Mouse (Mus musculus): Measurements from ENCODE around the gene Eng. TPM values are rescaled to one million over a fixed set of nuclear protein-coding genes. Genes with fewer than 3 reads are reported as not detected.

Eng gene
- polyA plus RNA-seq, 1 experiment from 2014 or later, result 32.8 TPM

DNA sequence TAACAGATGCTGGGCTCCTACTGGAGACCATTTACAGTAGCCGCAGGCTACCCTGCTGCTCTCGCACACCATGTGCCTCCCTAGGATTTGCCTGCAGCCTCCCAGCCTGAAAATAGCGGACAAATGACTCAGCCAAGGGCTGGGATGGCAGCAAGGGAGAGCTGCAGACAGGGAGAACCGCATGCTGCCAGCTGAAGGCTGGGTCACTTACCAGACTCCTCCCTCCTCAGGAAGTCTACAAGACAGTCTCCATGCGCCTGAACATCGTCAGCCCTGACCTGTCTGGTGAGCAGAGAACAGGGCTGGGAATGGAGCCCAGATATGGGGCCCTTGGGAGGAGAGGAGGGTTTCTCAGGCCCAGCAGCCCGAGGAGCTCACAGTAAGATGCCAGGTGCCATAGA, 33.7 kb downstream of the Eng start:
- Histone ChIP-seq H3K27me3 (replicated peaks) (no peaks in the 10 kb centered on the region), H3K4me1 (no peaks in the 10 kb centered on the region), H3K4me2 (no peak overlapping the region), H3K27ac (no peak overlapping the region), H3K9ac (no peak overlapping the region), H3K4me3 (no peak overlapping the region), H3K36me3 (replicated peaks) (peaks cover 9% of the 10 kb centered on the region; the same call in 1 of the 2 replicates), H3K9me3 (no peaks in the 10 kb centered on the region)
- WGBS, result 59% methylated on average over 7 of the region's 7 CpGs
- no peak for ATAC-seq (replicated peaks)

DNA sequence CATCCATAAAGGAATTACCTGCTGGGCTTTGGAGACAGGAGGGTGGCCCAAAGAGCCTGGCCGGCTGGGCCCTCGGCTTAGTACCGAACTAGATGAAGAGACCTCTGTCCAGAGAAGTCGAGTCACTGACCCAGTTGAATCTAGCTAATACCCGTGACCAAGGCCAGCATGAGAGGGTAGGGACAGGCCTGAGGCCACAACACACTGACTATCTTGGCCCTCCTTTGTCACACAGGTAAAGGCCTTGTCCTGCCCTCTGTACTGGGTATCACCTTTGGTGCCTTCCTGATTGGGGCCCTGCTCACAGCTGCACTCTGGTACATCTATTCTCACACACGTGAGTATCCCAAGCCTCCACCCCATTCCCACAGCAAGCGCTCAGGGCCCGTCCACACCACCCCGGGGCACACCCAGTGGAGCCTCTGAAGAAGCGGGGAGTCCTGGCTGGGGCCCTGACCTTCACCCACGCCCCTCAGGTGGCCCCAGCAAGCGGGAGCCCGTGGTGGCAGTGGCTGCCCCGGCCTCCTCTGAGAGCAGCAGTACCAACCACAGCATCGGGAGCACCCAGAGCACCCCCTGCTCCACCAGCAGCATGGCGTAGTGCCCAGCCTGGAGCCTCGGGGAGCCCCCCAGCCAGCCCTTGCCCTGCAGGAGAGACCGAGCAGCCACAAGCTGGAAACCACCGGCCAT, 34.7 kb downstream of the Eng start:
- Histone ChIP-seq H3K27me3 (replicated peaks) (no peaks in the 10 kb centered on the region), H3K36me3 (replicated peaks) (peaks cover 16% of the 10 kb centered on the region; the same call in 1 of the 2 replicates), H3K9me3 (no peaks in the 10 kb centered on the region), H3K4me1 (no peaks in the 10 kb centered on the region), H3K4me3 (no peak overlapping the region), H3K4me2 (no peak overlapping the region), H3K9ac (no peak overlapping the region), H3K27ac (no peak overlapping the region)
- no peak for ATAC-seq (replicated peaks)
- WGBS, result 83% methylated on average over 19 of the region's 19 CpGs

DNA sequence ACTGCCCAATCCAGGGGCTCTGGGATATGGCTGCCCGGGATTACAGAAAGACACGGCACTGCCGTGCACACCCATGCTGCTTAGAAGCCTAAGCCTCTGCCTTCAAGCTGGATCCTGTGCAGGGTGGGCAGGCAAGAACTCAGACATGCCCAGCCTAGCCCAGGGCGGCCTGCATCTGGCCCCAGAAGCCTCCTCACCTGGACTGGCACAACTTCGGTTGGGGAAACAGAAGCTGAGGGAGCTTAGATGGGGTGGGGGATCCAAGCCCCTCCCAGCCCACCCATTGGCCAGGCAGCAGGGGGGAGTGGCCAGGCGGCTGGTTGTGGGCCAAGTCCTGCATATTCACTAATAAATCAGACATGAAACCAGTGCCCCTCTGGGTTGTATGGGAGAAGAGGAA, 35.4 kb downstream of the Eng start:
- Histone ChIP-seq H3K27me3 (replicated peaks) (no peaks in the 10 kb centered on the region), H3K9me3 (no peaks in the 10 kb centered on the region), H3K27ac (no peak overlapping the region), H3K4me2 (no peak overlapping the region), H3K36me3 (replicated peaks) (peaks cover 22% of the 10 kb centered on the region; the same call in 1 of the 2 replicates), H3K4me3 (no peak overlapping the region), H3K4me1 (no peaks in the 10 kb centered on the region), H3K9ac (no peak overlapping the region)
- 63% methylated on average over 6 of the region's 6 CpGs for WGBS
- no peak for ATAC-seq (replicated peaks)

DNA sequence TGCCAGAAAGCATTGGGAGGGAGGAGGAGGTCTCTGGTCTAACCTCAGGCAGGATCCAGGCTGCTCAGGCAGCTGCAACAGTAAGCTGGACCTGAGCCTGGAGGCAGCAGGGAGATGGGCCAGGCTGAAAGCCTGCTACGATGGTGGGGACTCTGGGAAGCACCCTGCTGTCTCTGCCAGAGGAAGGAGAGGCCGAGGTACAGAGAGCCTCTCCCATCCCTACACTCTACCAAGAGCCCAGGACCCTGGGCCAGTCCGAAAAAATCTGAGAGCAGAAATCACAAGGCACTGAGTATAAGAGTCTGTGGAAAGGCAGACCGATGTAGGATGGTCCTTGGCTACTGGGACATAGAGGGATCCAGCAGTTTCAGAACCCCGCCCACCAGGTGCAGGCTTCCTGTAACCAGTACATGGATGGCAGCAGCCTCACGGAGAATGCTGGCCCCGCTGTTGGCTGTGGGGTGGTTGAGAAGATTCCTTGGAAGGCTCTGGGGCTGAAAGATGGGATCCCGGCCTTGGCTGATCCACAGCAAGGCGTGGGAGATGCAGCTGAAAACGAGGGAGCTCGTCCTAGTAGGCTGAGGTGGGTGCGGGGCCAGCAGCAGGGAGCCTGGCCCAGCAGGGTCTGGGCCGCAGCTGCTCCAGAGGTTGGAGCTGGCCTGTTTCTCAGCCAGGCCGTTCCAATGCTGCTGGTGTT, 36.5 kb downstream of the Eng start:
- H3K4me1 ChIP-seq, result no peaks in the 10 kb centered on the region
- no peak overlapping the region for H3K4me3 ChIP-seq
- 79% methylated on average over 14 of the region's 14 CpGs for WGBS
- no peak overlapping the region for H3K27ac ChIP-seq
- no peaks in the 10 kb centered on the region for H3K9me3 ChIP-seq
- ATAC-seq (replicated peaks), result no peak
- no peaks in the 10 kb centered on the region for H3K27me3 ChIP-seq (replicated peaks)
- H3K4me2 ChIP-seq, result no peak overlapping the region
- H3K36me3 ChIP-seq (replicated peaks), result peaks cover 29% of the 10 kb centered on the region; the same call in 1 of the 2 replicates
- H3K9ac ChIP-seq, result no peak overlapping the region

DNA sequence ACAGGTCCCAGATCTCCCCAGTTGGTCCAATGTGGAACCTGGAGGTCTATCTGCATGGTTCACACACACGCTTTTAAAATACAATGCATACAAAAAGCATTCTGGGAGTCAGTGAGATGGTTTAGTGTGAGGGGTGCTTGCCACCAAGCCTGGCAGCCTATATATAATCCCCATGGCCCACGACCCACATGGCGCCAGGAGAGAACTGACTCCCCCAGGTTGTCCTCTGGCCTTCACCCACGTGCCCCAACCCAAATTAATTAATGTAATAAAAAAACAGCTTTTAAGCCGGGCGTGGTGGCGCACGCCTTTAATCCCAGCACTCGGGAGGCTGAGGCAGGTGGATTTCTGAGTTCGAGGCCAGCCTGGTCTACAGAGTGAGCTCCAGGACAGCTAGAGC, 37.3 kb downstream of the Eng start:
- ATAC-seq (replicated peaks), result no peak
- WGBS, result 90% methylated on average over 10 of the region's 10 CpGs

DNA sequence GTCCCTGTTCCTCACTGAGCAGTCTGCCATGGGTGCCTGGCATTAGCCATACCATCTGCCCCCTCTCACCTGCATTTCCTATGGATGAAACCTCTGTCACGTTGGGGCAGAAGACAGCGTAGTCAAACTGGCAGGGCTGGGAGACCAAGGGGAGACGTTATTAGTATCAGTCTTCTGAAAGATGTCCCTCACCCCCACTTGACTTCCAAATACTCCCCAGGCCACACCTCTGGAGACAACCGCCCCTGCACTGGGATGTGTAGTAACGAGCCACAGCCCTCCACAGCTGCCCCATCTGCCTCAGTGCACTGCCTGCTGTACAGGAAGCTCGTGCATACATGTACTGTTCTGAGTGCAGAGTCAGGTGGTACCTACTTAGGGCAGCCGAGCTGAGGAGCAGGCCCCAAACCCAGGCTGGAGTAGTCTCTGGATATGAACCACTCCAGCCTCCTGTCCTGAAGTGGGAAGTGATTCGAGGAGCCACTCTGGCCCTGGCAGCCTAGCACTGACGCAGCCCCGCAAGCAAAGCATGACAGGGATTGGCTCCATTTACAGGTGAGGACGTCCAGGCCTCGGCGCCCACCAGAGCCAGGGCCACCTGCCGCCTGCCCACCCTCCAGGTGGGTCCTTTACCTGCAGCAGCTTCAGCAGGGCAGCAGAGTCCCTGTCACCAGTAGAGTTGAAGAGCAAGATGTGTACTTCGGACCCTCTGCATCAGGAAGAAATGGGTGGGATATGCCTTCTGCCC, 38.5 kb downstream of the Eng start:
- no peak for ATAC-seq (replicated peaks)
- Histone ChIP-seq H3K4me1 (no peaks in the 10 kb centered on the region), H3K4me2 (no peak overlapping the region), H3K4me3 (no peak overlapping the region), H3K27me3 (replicated peaks) (no peaks in the 10 kb centered on the region), H3K36me3 (replicated peaks) (peaks cover 29% of the 10 kb centered on the region; the same call in 1 of the 2 replicates), H3K9me3 (no peaks in the 10 kb centered on the region), H3K27ac (no peak overlapping the region), H3K9ac (no peak overlapping the region)
- WGBS, result 93% methylated on average over 15 of the region's 15 CpGs

More for the DNA sequence above, 37.3 kb downstream of the Eng start:
- H3K4me1 ChIP-seq, result no peaks in the 10 kb centered on the region
- H3K4me3 ChIP-seq, result no peak overlapping the region
- H3K9ac ChIP-seq, result no peak overlapping the region
- no peak overlapping the region for H3K4me2 ChIP-seq
- no peaks in the 10 kb centered on the region for H3K9me3 ChIP-seq
- no peak overlapping the region for H3K27ac ChIP-seq
- H3K27me3 ChIP-seq (replicated peaks), result no peaks in the 10 kb centered on the region
- peaks cover 29% of the 10 kb centered on the region; the same call in 1 of the 2 replicates for H3K36me3 ChIP-seq (replicated peaks)

DNA sequence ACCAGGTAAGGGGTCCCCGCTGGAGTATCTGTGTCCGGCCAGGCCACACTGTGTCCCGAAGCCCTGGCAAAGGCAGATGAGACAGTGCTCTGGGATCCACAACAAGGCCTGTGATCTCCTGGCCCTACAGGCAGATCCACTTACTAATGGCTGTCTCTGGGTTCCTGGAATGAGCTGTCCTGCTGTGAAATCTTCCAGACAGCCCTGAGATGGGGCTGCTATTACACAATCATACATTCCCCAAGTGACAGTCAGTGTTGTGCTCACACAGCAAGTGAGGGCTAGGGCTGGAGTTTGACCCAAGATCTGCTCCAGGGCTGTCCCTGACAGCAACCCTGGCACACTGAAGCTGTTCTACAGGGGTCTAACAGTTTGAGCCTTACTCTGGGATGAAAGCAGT, 39.4 kb downstream of the Eng start:
- WGBS, result 100% methylated on average over 3 of the region's 3 CpGs
- Histone ChIP-seq H3K9me3 (no peaks in the 10 kb centered on the region), H3K9ac (no peak overlapping the region), H3K4me3 (no peak overlapping the region), H3K4me2 (no peak overlapping the region), H3K36me3 (replicated peaks) (peaks cover 29% of the 10 kb centered on the region; the same call in 1 of the 2 replicates), H3K27me3 (replicated peaks) (no peaks in the 10 kb centered on the region), H3K4me1 (no peaks in the 10 kb centered on the region), H3K27ac (no peak overlapping the region)
- ATAC-seq (replicated peaks), result no peak

DNA sequence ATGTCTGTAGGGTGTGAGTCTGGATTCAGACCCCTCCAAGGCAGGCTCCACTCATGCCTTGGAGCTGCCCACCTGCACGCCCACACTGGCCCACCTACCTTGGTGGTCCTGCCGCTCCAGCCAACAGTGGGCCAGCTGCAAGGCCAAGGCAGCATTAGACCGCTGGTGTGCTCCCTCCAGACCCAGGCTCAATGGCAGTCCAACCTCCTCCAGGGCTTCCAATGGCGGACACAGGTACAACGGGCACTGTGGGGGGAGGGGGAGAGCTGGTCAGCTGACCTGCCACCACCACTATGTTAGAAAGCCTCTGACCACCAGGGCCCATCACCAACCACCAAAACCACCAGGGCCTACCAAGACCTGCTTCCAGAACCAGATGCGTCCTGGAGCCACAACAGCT, 40.2 kb downstream of the Eng start:
- Histone ChIP-seq H3K4me1 (no peaks in the 10 kb centered on the region), H3K9ac (no peak overlapping the region), H3K9me3 (no peaks in the 10 kb centered on the region), H3K36me3 (replicated peaks) (peaks cover 29% of the 10 kb centered on the region; the same call in 1 of the 2 replicates), H3K27me3 (replicated peaks) (no peaks in the 10 kb centered on the region), H3K4me2 (no peak overlapping the region), H3K27ac (no peak overlapping the region), H3K4me3 (no peak overlapping the region)
- 95% methylated on average over 6 of the region's 6 CpGs for WGBS
- no peak for ATAC-seq (replicated peaks)

DNA sequence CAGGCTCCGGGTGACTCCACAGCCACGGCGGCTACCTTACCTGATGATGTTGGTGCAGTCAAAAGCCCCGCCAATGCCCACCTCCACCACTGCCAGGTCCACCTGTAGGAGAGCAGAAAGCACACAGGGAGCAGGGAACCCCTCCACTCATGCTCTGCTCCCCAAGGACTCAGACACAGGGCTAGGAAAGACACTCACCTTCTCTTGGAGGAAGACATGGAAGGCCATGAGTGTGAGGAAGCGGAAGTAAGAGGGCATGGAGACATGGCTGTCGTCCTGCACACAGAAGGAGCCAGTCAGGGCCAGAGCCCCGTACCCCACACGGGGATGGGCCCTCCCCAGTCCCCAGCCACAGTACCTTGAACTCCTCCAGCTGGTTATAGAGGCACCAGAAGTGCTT, 41.2 kb downstream of the Eng start:
- H3K27me3 ChIP-seq (replicated peaks), result no peaks in the 10 kb centered on the region
- no peak overlapping the region for H3K4me3 ChIP-seq
- 89% methylated on average over 8 of the region's 8 CpGs for WGBS
- no peak overlapping the region for H3K4me2 ChIP-seq
- no peak overlapping the region for H3K27ac ChIP-seq
- peaks cover 29% of the 10 kb centered on the region; the same call in 1 of the 2 replicates for H3K36me3 ChIP-seq (replicated peaks)
- ATAC-seq (replicated peaks), result no peak
- H3K4me1 ChIP-seq, result peaks cover 1% of the 10 kb centered on the region
- no peaks in the 10 kb centered on the region for H3K9me3 ChIP-seq
- no peak overlapping the region for H3K9ac ChIP-seq

DNA sequence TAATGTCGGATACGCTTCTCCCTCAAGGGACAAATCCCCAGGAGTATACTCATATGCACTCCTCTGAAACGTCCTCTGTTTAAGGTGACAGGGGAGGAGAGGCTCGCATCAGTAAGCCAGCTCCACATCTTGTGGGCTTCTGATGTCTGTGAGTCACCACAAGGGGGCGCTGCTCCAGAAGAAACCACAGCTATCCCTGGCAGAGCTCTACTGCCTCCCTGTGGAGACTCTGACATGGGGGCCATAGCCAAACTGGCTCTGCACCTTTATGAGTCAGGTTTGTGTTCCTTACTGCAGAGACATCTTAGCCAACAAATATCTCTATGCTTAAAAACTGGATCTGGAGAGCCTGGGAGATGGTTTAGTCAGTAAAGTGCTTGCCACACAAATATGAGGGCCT, 43.0 kb downstream of the Eng start:
- WGBS, result 15% methylated on average over 5 of the region's 5 CpGs

DNA sequence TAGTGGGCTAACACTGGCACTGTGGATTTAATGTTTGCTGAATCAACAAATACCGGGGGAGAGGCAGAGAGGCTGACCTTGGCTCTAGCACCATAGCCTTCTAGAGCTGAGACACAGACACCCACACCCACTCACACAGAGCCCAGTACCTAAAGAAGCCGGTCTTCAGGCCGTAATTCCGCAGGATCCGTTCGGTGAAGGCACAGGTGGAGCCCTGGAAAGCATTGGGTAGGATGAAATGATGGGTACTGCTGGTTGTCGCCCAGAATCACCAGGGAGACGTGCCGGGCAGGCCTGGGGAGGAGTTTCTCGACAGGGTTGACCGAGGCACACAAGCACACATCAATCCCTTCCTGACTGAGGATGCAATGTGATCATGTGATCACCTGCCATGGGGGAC, 44.6 kb downstream of the Eng start:
- no peak overlapping the region for H3K9ac ChIP-seq
- no peak overlapping the region for H3K4me3 ChIP-seq
- ATAC-seq (replicated peaks), result no peak
- H3K27ac ChIP-seq, result no peak overlapping the region
- peaks cover 16% of the 10 kb centered on the region for H3K4me1 ChIP-seq
- H3K36me3 ChIP-seq (replicated peaks), result peaks cover 14% of the 10 kb centered on the region; the same call in 1 of the 2 replicates
- H3K4me2 ChIP-seq, result no peak overlapping the region
- H3K9me3 ChIP-seq, result no peaks in the 10 kb centered on the region
- no peaks in the 10 kb centered on the region for H3K27me3 ChIP-seq (replicated peaks)
- WGBS, result 89% methylated on average over 11 of the region's 11 CpGs

More for the DNA sequence above, 43.0 kb downstream of the Eng start:
- H3K4me3 ChIP-seq, result no peak overlapping the region
- no peak overlapping the region for H3K9ac ChIP-seq
- H3K9me3 ChIP-seq, result no peaks in the 10 kb centered on the region
- no peak overlapping the region for H3K27ac ChIP-seq
- ATAC-seq (replicated peaks), result no peak
- H3K27me3 ChIP-seq (replicated peaks), result no peaks in the 10 kb centered on the region
- H3K36me3 ChIP-seq (replicated peaks), result peaks cover 20% of the 10 kb centered on the region; the same call in 1 of the 2 replicates
- peaks cover 14% of the 10 kb centered on the region for H3K4me1 ChIP-seq
- no peak overlapping the region for H3K4me2 ChIP-seq

DNA sequence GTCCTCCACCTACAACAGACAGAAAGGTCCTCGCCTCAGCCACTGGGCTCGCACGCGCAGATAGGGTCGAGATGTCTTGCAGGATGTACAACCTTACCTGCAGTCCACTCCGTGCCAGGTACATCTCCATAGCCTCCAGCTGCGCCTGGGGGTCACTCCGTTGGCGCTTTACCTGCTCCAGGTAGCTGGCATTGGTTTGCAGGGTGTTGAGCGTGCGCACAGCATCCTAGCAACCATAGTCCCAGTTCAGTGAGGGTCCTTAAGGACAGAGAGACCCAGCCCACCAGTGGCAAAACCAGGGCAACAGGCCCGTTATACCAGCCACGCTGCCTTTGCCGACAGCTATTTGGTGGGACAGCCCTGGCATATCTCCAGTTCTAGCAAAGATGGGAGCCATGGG, 46.1 kb downstream of the Eng start:
- peak overlapping the region; percentile 85; the same call in 1 of the 2 replicates for H3K4me2 ChIP-seq
- H3K36me3 ChIP-seq (replicated peaks), result 0 out of 2 replicates have a peak, but pooled peaks cover under 1% of the 10 kb centered on the region
- 94% methylated on average over 14 of the region's 14 CpGs for WGBS
- no peak overlapping the region for H3K9ac ChIP-seq
- H3K4me3 ChIP-seq, result no peak overlapping the region
- H3K27me3 ChIP-seq (replicated peaks), result no peaks in the 10 kb centered on the region
- no peak overlapping the region for H3K27ac ChIP-seq
- no peaks in the 10 kb centered on the region for H3K9me3 ChIP-seq
- no peak for ATAC-seq (replicated peaks)
- peaks cover 16% of the 10 kb centered on the region for H3K4me1 ChIP-seq
